Comparison of ENCODE assay signal across 8 mouse cellular contexts in the genomic region with DNA sequence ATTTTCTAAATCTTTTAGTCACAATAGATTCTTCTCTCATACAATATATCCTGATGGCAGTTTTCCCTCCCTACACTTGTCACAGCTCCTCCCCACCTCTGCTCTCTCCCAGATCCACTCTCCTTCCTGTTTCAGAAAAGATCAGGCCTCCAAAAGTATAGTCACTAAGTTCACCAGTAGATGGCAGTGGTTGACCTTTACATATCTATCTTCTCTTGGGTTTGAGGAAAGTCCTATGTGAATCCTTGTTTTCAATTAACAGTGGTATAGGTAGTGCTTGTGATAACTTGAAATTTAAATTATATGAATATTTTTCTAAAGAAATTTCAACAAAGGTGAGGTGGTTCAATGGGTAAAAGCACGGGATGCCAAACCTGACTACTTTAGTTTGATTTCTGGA. TPM values are rescaled to one million over a fixed set of nuclear protein-coding genes. Genes with fewer than 3 reads are reported as not detected.
DNase-seq lines count a peak whose midpoint lies in the region; ATAC-seq and TF ChIP-seq lines count a peak whose summit lies in the region.

No protein-coding gene starts in this region.

- no peak overlapping the region for H3K9ac ChIP-seq in heart, adult 2 months (ENCODE audit: low read depth, low read length)
- no peak overlapping the region for H3K9ac ChIP-seq in midbrain, embryonic 14.5 days (replicated peaks; ENCODE audit: low read length)

- H3K4me3 ChIP-seq in heart, adult 2 months: no peak overlapping the region
- no peak overlapping the region for H3K4me3 ChIP-seq in midbrain, embryonic 14.5 days (replicated peaks; ENCODE audit: low read depth, low read length)

- TF ChIP-seq CTCF in heart, adult 2 months (IDR thresholded peaks at IDR 0.05): peak; percentile 68

- no peaks in the 10 kb centered on the region for H3K36me3 ChIP-seq in heart, adult 2 months (ENCODE audit: control insufficient read depth, insufficient read depth, low read length)
- no peaks in the 10 kb centered on the region for H3K36me3 ChIP-seq in midbrain, embryonic 14.5 days (ENCODE audit: control insufficient read depth, insufficient read depth, low read length)

- H3K9me3 ChIP-seq in midbrain, embryonic 14.5 days (ENCODE audit: control insufficient read depth, low read length): no peaks in the 10 kb centered on the region

- TF ChIP-seq EP300 in heart, adult 2 months (IDR thresholded peaks at IDR 0.05; ENCODE audit: insufficient read depth, low read depth, low read length): no peak

- H3K27ac ChIP-seq in heart, adult 2 months: no peak overlapping the region
- no peak overlapping the region for H3K27ac ChIP-seq in midbrain, embryonic 14.5 days (replicated peaks; ENCODE audit: low read depth, low read length)

- no peak for TF ChIP-seq POLR2A in heart, adult 2 months (IDR thresholded peaks at IDR 0.05; ENCODE audit: insufficient read depth, low read depth, low read length)

- intact Hi-C loops in heart, adult 2 months (cut with DNase I): loop anchor here (2.0 kb wide), 1 partner anchor 378 kb away; no protein-coding TSS in a partner anchor

- H3K27me3 ChIP-seq in heart, adult 2 months (ENCODE audit: control insufficient read depth, insufficient read depth, low read length): no peaks in the 10 kb centered on the region
- no peaks in the 10 kb centered on the region for H3K27me3 ChIP-seq in midbrain, embryonic 14.5 days (ENCODE audit: control insufficient read depth, insufficient read depth, low read length)

- H3K79me2 ChIP-seq in heart, adult 2 months (replicated peaks; ENCODE audit: control insufficient read depth, insufficient read depth, low read length): no peaks in the 10 kb centered on the region

- H3K4me2 ChIP-seq in midbrain, embryonic 14.5 days (ENCODE audit: low read length): no peak overlapping the region

- ATAC-seq in midbrain, embryonic 14.5 days (ENCODE audit: low FRiP score, low TSS enrichment): no peak; the same call in 1 of the 2 replicates
- ATAC-seq in megakaryocyte, adult 5-6 weeks (ENCODE audit: poor library complexity, severe bottlenecking): no peak

- DNase-seq in heart, adult 2 months: no peak
- DNase-seq in heart, adult 9 months (ENCODE audit: low spot score in 2 of 2): no peak
- peak; percentile 5 for DNase-seq in right cerebral cortex, adult 18-20 months
- DNase-seq in right cerebral cortex, postnatal 10 days (ENCODE audit: low spot score in 2 of 2): no peak
- peak; percentile 46 for DNase-seq in forelimb bud, embryonic 11.5 days (ENCODE audit: low read depth, low spot score)
- DNase-seq in midbrain, embryonic 14.5 days: peak; percentile 80
- DNase-seq in gastrocnemius, postnatal 25 days: no peak

- no peaks in the 10 kb centered on the region for H3K4me1 ChIP-seq in heart, adult 2 months (ENCODE audit: control insufficient read depth, insufficient read depth, low read length)
- H3K4me1 ChIP-seq in midbrain, embryonic 14.5 days (ENCODE audit: control insufficient read depth, insufficient read depth, low read length): no peaks in the 10 kb centered on the region

- WGBS in heart, adult 2 months: 60% methylated on average over 1 of the region's 1 CpGs
- 80% methylated on average over 1 of the region's 1 CpGs for WGBS in midbrain, embryonic 14.5 days

RNA-seq across cellular contexts. Expression of a gene that starts 29.7 kb away (rescaled TPM):
- total RNA-seq in heart, adult 2 months (2021): not detected
- not detected in 2 replicates for polyA plus RNA-seq in heart, adult 2 months (2012; rRNA removed)
- not detected in 2 replicates for polyA plus RNA-seq in midbrain, embryonic 14.5 days (2014; fragmentation: Nextera tagmentation; extraction: Ambion mirVana)
- total RNA-seq in gastrocnemius, postnatal 25 days (2021): not detected
- not detected in 2 replicates for total RNA-seq in megakaryocyte, adult 5-6 weeks (2015)
- not detected in 2 replicates for total RNA-seq in megakaryocyte, adult 5-6 weeks (2017)

Comparison
In these comparisons a context has a peak if more than half of its experiments do, and no peak if none do; other contexts are left out.
1. DNase-seq: peak in right cerebral cortex, adult 18-20 months (single experiment), forelimb bud, embryonic 11.5 days (single experiment) and midbrain, embryonic 14.5 days (single experiment); none in heart, adult 2 months (0 of 2), heart, adult 9 months (0 of 2), right cerebral cortex, postnatal 10 days (0 of 2) and gastrocnemius, postnatal 25 days (single experiment).